Mouse (Mus musculus) kidney, postnatal 4 days (tissue): ENCODE measurements around the gene AC140267.1.

ENCODE experiments used
- DNase-seq, 2 experiments: peaks; one replicate each; pipeline ENCODE4 v3.0.0; 2021; ENCODE audit warnings: mixed read lengths in 2 of 2

AC140267.1 gene

GRCm38 (mm10) chr15:80232331-80232730 is 3.3 kb upstream of the AC140267.1 start:
- DNase-seq, result no peak

GRCm38 (mm10) chr15:80233053-80233452 is 2.6 kb upstream of the AC140267.1 start:
- DNase-seq, result peak in 1 of 2 experiments; percentile 15

- DNase-seq, result peak; percentile 99
Measured at GRCm38 (mm10) chr15:80233733-80234509, 1.7 kb upstream of the AC140267.1 start, which contains the start of gene Mief1. Mief1 (plus strand) TSS chr15:80234018.

GRCm38 (mm10) chr15:80248135-80248534 is 12.5 kb downstream of the AC140267.1 start:
- DNase-seq, result no peak

- DNase-seq, result no peak
Measured at GRCm38 (mm10) chr15:80248596-80248995, 13.0 kb downstream of the AC140267.1 start.

GRCm38 (mm10) chr15:80249672-80250071 is 14.0 kb downstream of the AC140267.1 start:
- no peak for DNase-seq

GRCm38 (mm10) chr15:80250586-80250985 is 15.0 kb downstream of the AC140267.1 start:
- no peak for DNase-seq

- peak in 1 of 2 experiments; percentile 38 for DNase-seq
Measured at GRCm38 (mm10) chr15:80253530-80253929, 17.9 kb downstream of the AC140267.1 start.

GRCm38 (mm10) chr15:80254207-80254606 is 18.6 kb downstream of the AC140267.1 start:
- DNase-seq, result peak; percentile 34 to 58

GRCm38 (mm10) chr15:80254847-80255645 is 19.4 kb downstream of the AC140267.1 start, which contains the start of gene Atf4:
Atf4 (plus strand) TSS chr15:80255184.
- DNase-seq, result peak; percentile 97 to 99

- peak; percentile 88 to 95 for DNase-seq
Measured at GRCm38 (mm10) chr15:80255646-80256121, 20.0 kb downstream of the AC140267.1 start.

GRCm38 (mm10) chr15:80256242-80256641 is 20.6 kb downstream of the AC140267.1 start:
- peak in 1 of 2 experiments; percentile 30 for DNase-seq

GRCm38 (mm10) chr15:80256656-80257601 is 21.3 kb downstream of the AC140267.1 start:
- DNase-seq, result peak in 1 of 2 experiments; percentile 11

GRCm38 (mm10) chr15:80257602-80258239 is 22.1 kb downstream of the AC140267.1 start:
- DNase-seq, result peak; percentile 23 to 29

GRCm38 (mm10) chr15:80258240-80259170 is 22.9 kb downstream of the AC140267.1 start:
- DNase-seq, result peak; percentile 36 to 54

GRCm38 (mm10) chr15:80259406-80260045 is 23.9 kb downstream of the AC140267.1 start:
- DNase-seq, result peak in 1 of 2 experiments; percentile 7

- DNase-seq, result peak; percentile 93 to 94
Measured at GRCm38 (mm10) chr15:80260677-80261076, 25.0 kb downstream of the AC140267.1 start.

- no peak for DNase-seq
Measured at GRCm38 (mm10) chr15:80261100-80261499, 25.5 kb downstream of the AC140267.1 start.

- peak; percentile 91 to 95 for DNase-seq
Measured at GRCm38 (mm10) chr15:80263610-80264575, 28.3 kb downstream of the AC140267.1 start, which contains the start of gene Rps19bp1. Rps19bp1 (minus strand) TSS chr15:80264315.
